Mouse (Mus musculus) layer of hippocampus, postnatal 10 days (tissue): ENCODE results near the gene Osbpl9. TPM values are rescaled to one million over a fixed set of nuclear protein-coding genes. Genes with fewer than 3 reads are reported as not detected.

Experiments used
- DNase-seq, 2 experiments: peaks; one replicate each; pipeline ENCODE4 v3.0.0; 2021; ENCODE audit warnings: low spot score in 2 of 2
- total RNA-seq, 2 experiments: library from RNA; stranded (reverse); gene quantifications; 2 replicates each; pipeline ENCODE4 v1.2.3; 2021

Gene Osbpl9
- total RNA-seq, 2 experiments from 2014 or later = 56.5 to 63.7 TPM

DNA sequence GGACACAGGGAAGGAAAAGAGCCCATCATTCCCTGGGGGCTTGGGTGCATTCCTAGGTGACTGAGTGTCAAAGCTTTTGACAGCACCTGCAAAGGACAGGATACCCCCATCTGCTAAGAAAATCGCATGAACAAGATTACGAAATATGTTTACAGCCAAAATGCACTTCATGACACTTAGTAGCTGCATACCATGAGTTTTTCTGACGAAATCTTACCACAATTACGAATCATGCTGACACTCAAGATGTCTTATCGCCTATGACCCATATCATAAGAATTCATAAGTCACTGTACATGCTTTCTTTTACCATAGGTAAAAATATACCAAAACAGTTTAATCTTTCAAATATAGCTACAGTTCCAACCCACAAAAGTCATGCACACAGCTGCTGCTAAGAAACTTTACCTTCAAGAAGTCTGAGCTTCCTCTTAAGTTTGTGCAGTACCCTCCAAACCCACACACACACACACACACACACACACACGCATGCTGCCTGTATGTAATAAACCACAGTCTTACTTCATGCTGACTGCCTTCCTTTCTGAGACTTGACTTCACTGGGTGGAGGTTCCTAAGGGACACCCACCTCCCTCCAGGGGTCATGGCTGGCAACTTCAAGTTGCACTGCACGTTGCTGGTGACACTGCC, 65.5 kb downstream of the Osbpl9 start:
- DNase-seq = no peak

DNA sequence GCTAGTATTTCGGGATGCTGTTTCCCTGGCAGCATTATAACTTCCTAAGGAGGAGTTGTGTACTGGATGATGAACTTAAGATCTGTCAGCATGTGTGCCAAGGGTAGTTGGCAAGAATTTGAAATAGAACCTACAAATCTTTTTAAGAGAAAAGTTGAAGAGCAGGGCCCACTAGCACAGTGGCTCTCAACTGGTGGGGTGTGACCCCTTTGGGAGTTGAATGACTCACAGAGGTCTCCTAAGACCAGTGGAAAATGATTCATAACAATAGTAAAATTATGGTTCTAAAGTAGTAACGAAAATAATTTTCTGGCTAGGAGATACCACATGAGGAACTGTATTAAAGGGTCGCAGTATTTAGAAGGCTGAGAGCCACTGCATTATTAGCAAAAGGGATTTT, 67.1 kb downstream of the Osbpl9 start:
- DNase-seq = no peak

DNA sequence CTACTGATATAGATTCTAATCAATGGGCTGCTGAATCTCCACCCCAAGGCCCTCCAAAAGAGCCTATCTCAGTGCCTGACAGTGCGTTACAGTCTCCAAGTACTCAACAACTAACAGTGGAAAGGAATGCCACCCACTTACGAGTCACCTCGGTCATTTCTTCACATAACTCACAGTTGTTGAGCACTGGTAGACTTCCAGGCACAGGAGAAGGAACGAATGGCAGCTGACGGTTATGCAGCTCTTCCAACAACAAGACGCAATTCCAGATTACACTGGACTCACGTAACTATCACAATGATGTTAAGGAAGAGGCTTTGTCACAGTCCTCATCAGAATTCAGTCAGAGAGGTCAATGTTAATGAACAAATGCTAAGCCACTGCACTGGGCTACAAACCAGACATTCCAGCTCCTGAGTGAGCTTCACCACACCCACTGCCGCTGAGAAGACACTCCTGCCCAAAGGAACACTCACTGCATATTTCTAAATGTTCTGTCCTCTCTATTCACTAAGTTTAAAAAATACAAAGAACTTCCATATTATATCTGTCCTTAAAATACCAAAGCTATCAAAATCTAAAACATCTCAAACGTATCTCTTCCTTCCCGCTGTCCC, 70.7 kb downstream of the Osbpl9 start:
- DNase-seq = no peak

DNA sequence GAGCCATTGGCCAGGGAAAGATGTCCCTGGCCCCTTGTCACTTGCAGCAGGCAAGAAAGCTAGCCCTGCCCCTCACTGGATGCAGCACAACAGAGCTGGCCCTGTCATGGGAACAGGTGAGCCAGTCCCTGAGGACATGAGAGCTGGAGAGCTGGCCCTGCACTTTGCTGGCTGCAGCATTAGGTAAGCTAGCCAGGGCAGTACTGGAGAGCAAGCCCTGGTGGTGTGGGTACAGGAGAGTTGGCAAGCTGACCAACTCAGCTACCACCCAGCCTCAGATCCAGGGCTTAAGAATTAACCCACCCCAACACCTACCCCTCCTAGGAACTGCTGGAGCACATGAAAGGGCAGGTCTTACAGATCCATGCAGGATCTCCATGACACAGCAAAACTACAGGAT, 73.1 kb downstream of the Osbpl9 start:
- DNase-seq = no peak

DNA sequence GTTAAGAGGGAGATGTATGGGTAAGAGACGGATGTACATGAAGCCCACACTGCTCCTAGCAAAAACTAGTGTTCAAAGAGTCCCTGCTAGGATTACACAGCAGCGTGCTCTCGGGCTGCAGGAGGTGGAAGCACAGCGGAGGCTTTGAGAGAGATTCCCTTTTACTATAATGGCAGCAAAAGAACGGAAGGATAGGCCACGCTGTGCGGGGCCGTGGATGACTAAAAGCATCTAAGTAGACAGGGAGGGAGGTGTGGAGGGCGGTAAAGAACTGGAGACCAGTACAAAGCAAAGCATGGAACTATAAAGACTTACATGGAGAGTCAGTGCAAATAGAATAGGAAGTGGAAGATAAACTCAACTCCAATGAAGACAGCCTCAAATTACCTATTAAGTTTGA, 74.1 kb downstream of the Osbpl9 start:
- no peak for DNase-seq

DNA sequence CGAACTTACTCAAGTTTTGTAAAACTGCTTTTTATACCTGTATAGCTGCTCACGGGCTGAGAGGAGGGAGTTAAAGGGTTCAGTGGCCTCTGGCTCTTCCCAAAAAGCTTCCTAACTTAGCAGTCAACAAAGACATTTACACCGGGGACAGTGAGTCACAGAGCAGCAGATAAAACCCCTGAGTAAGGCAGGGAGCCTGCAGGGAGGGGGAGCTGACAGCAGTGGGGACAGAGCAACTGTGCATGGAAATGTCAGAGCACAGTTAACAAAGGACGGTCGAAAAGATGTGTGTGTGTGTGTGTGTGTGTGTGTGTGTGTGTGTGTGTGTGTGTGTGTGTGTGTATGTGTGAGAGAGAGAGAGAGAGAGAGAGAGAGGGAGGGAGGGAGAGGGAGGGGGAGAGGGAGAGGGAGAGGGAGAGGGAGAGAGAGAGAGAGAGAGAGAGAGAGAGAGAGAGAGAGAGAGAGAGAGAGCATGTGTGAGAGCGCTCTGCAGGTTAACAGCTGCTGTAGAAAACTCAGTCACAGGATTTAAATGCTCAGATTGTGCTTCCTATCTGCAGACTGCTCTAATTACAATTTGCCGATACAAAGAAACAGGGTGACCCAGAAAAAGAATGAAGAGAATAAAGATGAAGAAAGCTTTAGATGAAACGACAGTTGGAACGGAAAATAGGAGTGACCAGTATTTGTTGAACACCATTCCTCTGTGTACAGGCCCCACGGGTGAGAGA, 75.1 kb downstream of the Osbpl9 start:
- DNase-seq = no peak

DNA sequence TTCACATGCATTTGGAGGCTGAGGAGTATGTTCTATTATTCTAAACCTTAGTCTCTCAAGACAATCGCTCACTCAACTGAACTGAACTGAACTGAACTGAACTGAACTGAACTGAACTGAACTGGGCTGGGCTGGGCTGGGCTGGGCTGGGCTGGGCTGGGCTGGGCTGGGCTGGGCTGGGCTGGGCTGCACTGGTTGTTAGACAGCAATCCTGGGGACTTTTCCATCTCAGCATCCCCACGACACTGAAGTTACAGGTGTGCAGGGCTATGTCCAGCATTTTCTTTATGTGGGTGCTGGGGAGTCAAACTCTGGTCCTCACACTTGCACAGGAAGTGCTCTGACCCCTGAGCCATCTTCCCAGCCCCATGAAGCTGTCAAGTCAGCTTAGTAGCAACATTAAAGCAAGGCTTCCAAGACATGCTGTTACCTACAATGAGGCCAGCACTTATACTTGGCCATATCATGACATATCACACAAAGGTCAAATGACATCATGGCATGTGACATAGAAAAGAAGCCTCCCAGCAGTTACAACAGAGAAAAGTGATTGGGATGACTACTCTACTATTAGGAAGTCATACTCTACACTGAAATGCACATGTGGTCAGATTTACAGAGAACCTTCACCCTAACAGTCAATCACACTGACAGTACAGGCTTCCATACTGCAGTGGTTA, 76.2 kb downstream of the Osbpl9 start:
- no peak for DNase-seq

DNA sequence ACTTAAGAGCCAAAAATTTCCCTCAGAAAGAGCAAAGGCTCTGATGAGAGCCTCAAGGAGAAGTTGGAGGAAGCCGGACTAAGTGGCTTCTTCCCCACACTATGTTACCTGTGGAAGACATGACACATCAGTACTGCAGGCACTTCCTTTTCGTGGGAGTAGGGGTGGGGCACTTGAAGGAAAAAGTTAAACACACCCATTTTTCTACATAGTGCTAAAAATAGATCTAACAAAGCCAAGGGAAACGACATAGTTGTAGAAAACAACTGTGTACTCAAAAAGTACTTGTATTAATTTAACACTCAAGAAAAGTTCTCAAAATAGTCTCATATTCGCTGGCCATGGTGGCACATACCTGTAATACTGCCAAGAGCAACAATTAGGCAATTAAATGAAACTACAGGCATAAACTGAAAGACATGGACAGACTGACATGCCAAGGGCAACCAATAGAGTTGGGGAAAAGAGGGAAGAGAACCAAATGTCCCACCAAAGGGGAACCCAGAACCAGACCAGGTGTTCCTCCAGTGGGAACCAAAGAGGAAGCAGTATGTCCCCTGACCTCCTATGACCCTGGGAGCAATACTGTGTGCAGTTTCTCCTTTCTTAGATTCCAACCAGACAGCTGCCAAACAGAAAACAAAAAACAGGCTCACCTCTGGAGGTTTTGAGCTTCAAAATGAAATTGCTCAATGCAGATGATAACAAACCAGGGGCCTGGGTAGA, 79.1 kb downstream of the Osbpl9 start:
- DNase-seq = no peak

DNA sequence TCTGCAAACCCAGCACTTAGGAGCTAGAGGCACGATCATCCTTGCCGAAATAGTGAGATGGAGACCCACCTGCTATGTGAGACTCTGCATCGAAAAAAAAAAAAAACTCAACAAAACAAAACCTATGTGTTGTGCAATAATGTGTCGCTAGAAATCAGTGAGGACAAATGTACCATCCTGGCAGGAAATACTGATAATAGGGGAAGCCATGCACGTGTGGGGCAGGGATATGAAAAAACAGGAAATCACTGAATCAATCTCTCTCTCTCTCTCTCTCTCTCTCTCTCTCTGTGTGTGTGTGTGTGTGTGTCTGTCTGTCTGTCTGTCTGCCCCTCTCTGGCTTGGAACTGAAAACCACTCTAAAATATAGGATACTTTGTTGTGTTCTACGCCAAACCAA, 81.3 kb downstream of the Osbpl9 start:
- DNase-seq = no peak

DNA sequence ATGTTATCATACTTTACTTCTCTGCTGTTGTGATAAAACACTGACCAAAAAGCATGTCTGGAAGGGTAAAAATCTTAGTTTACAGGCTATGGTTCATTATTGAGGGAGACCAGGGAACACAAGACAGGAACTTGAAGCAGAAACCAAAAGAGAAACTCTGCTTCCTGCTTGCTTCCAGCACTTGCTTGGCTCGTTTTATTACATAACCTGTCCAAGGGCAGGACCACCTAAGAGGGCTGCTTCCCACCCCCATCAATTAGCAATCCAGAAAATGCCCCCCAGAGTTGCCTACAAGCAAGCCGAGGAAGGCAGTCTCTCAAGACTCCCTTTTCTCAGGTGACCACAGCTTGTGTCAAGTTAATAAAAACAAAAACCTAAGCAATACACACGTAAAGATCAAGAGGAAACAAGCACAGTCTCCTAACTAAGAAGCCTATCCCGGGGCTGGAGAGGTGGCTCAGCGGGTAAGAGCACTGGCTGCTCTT, 82.4 kb downstream of the Osbpl9 start:
- no peak for DNase-seq

DNA sequence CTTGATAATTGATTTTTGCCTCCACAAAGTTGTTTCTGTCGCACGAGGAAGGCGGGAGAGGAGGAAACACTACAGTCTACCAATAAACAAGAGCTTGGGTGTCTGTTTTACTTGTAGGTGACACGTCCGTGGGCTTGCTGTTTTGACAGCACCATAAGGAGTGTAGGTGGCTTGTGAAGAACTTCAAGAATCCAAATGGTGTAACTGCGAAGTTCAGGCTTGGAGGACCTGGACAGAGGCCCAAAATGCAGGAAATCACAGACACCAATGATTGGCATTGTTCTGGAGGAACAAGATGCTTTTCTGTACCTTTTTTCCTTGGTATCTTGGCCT, 83.8 kb downstream of the Osbpl9 start:
- peak; percentile 12 to 17 for DNase-seq

DNA sequence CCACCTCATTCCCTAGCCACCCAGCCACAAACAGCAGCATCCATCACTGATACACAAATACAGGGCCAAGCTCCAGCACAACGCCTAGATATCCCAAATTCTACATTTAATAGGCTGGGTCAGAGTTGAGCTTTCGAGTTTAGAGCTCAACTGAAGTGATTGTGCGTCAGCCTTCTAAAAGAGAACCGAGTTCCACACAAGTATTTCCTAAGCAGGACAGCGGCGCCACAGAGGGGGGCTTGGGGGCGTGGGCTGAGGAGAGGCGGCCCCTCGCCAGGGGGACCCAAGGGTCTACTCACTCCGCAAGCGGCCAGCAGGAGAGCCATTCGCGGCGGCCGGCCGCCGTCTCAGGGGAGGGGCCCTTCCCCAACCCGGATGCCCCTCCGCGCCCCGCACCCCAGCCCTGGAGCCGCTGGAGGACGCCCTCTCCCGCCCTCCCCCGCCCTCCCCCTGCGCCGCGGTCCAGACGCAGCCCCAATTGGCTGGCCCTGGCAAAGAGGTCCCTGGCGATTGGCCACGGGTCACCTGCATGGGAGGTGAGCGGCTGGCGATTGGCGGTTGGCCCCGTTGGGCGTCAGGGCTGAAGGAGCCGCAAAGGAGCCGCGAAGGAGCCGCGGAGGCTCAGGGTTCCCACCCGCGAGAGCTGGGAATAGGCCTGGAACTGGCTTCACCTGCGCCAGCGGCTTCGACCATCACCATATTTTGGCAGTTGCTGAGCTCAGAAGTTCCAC, 84.3 kb downstream of the Osbpl9 start:
- peak; percentile 76 to 84 for DNase-seq

DNA sequence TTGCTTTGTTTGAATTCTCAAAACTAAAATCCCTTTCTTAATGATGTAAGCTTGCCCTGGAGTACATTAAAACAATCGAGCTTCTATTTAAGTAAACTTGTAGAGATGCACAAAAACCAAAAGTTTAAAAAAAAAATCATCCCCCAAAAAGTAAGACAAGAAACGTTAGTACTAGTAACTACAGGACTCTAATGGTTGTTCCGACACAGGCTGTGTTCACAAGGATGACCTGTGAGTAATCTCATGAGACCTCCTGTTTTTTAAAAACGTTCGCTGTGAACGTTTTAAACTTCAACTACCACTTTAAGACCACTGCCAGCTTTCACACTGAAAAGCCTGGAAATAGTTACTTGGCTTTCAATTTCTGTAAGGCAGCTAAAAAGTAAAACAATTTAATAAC, 85.1 kb downstream of the Osbpl9 start:
- no peak for DNase-seq

DNA sequence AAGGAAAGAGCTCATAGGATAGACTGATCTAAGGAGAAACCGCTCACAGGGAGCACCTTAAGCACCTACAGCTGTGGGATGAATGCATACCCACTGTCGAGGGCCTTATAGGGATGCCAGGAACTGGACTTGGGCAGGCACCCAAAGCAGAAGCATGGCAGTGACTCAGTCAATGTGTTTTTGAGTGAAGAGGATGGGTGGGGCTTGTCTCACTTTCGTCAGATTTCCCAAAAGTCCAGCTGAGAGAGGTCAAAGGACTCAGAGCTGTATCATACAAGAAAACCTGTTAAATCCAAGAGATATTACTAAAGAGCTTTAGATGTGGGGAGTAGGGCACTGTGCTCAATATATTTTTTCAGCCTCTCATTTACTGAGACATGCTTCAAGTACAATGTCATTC, 85.6 kb downstream of the Osbpl9 start:
- DNase-seq = no peak

DNA sequence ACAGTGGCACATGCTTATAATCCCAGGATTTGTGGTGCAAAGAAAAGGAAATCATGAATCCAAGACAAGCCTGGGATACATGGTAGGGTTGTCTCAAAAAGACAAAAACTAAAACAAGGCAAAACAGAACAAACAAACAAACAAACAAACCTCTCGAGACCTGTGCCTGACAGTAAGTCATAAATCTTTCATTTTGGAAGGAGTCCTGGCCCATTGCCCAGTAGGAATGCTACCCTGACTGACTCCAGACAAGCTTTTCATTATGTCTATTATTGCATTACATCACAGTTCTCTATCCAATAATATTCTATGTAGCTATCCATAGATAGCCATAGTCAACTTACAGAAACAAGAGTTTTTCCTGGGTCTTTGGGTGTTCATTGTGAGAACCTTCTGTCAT, 86.3 kb downstream of the Osbpl9 start:
- DNase-seq = no peak

DNA sequence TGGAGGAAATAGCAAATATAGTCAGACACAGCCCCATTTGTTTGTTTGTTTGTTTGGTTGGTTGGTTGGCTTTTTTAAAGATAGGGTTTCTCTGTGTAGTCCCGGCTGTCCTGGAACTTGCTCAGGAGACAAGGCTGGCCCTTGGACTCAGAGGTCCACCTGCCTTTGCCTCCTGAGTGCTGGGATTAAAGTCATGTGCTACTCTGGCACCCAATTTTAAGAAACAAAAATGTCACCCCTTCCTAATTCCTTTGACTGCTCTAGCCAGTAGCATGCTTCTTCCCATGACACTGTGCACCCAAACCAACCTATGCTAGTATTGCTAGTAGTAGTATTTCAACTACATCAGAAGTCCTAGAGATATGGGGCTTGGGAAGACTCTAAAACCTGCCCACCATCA, 87.8 kb downstream of the Osbpl9 start:
- DNase-seq = no peak

DNA sequence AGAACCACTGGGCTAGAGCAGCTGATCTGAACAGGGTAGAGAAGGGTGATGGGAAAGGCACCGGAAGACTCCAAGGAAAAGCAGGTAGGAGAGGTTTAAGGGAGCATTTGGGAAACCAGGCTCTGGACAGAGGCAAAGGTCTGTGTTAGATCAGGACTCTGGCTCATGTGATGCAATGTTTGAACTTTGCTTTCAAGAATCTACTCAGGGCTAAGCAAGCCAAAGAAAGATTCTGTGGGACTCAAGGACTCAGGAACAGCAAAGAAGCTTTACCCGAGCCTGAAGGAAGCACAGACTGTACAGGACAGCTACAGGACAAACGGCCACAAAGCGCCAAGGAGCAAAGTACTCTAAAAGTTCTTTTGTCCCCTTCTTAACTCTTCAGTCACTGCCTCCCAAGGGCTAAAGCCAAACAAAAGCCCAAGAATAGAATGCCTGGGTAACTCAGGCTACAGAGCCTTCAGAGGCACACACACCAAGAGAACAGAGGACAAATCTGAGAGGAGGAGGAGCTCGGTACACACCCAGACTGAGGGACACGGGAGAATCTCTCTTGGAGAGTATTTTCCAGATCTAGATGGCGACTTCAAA, 89.1 kb downstream of the Osbpl9 start:
- no peak for DNase-seq

DNA sequence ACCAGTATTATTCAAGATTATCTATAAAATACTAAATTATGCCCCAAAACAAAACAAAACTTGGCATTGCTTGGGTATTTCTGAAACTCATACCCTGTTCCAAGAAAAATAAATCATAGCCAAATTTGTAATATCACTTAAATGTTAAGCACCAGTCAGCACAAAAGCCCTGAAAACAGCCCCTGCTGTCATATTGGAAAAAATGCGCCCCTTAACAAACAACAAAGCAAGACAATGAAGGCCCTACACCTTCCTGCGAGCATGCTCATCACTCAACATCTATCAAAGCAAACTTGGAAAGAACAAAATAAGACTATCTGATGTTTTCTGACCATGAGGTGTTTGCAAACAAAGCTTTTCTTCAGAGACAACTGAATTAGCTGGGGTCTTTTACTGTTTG, 91.1 kb downstream of the Osbpl9 start:
- no peak for DNase-seq

DNA sequence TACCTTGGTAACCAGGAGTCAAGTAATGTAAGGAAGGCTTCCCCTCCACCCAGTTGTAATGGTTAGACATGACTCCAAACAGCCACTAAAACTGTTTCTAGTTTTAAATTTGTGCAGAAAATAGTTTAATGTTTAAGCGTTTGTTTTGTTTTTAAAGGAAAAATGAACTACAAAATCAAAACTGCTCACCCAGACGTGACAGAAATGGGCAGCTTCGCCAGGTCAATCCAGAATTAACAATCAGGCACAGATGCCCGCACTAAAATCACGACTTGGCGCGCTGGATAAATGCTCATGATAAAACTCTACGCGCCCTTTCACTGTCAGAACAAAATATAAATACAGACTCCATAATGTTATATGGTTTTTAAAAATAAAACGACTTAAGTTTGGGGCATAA, 92.4 kb downstream of the Osbpl9 start:
- no peak for DNase-seq

DNA sequence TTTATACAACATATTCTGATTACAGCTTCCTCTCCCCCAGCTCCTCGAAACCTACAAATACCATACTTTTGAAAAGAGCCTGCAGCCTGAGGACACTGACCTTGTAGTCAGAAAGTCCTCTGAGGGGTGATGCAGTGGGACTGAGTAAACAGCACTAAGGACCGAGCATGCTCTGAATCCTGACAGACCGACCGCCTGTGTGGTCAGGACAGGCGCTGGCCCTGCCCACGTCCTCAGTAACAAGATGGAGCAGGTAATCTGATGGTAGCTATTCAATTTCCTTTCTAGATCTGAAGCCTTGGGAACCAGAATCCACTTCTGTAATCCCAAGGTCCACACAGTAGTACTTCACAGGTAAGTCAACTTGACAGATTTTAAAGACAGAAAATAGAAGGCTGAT, 93.1 kb downstream of the Osbpl9 start:
- no peak for DNase-seq
